Comparison of ENCODE assay signal across 8 mouse cellular contexts in genomic region chr2:157464746-157465126, GRCm38 (mm10). TPM values are rescaled to one million over a fixed set of nuclear protein-coding genes. Genes with fewer than 3 reads are reported as not detected.
DNase-seq lines count a peak whose midpoint lies in the region; ATAC-seq and TF ChIP-seq lines count a peak whose summit lies in the region.

No protein-coding gene starts in this region.

- peaks cover 22% of the 10 kb centered on the region; the same call in 1 of the 2 replicates for H3K36me3 ChIP-seq in ES-E14 (ENCODE audit: control insufficient read depth, insufficient read depth, low read length, poor library complexity, severe bottlenecking)
- H3K36me3 ChIP-seq in embryonic facial prominence, embryonic 13.5 days: peaks cover 82% of the 10 kb centered on the region
- H3K36me3 ChIP-seq in limb, embryonic 10.5 days: peaks cover 76% of the 10 kb centered on the region
- peaks cover 56% of the 10 kb centered on the region for H3K36me3 ChIP-seq in stomach, embryonic 14.5 days (ENCODE audit: control insufficient read depth, insufficient read depth, low read length)

- H3K4me2 ChIP-seq in embryonic facial prominence, embryonic 13.5 days: peak overlapping the region; percentile 35
- peak overlapping the region; percentile 20; the same call in 1 of the 2 replicates for H3K4me2 ChIP-seq in stomach, embryonic 14.5 days (replicated peaks; ENCODE audit: low read depth, low read length)

- H3K9ac ChIP-seq in ES-E14 (ENCODE audit: insufficient read depth, low read depth, low read length, poor library complexity, severe bottlenecking): peak overlapping the region; percentile 66; the same call in 1 of the 2 replicates
- H3K9ac ChIP-seq in embryonic facial prominence, embryonic 13.5 days: peak overlapping the region; percentile 64
- peak overlapping the region; percentile 18; the same call in 1 of the 2 replicates for H3K9ac ChIP-seq in stomach, embryonic 14.5 days (replicated peaks; ENCODE audit: low read depth, low read length)

- H3K4me3 ChIP-seq in ES-E14 (ENCODE audit: insufficient read depth in 1 of 2, low read depth in 1 of 2, low read length in 2 of 2, poor library complexity in 1 of 2, severe bottlenecking in 1 of 2): peak overlapping the region; percentile 22 to 45; a peak in 3 of 4 replicates
- peak overlapping the region; percentile 13 for H3K4me3 ChIP-seq in embryonic facial prominence, embryonic 13.5 days
- H3K4me3 ChIP-seq in limb, embryonic 10.5 days: peak overlapping the region; percentile 39
- H3K4me3 ChIP-seq in stomach, embryonic 14.5 days (ENCODE audit: low read depth, low read length): no peak overlapping the region

- in situ Hi-C loops in ES-E14 (cut with MboI; ENCODE audit: low sequenced_read_pairs in 2 of 2, unreplicated experiment in 2 of 2): loop anchor here (10.0 kb wide), 1 partner anchor 120 kb away; the partner anchor contains the start of gene Ghrh (in 2 of the 2)

- peak overlapping the region; percentile 84 for H3K27ac ChIP-seq in ES-E14 (ENCODE audit: insufficient read depth, low read depth, low read length, poor library complexity, severe bottlenecking)
- H3K27ac ChIP-seq in embryonic facial prominence, embryonic 13.5 days: peak overlapping the region; percentile 96
- H3K27ac ChIP-seq in limb, embryonic 10.5 days: peak overlapping the region; percentile 99
- peak overlapping the region; percentile 97 for H3K27ac ChIP-seq in stomach, embryonic 14.5 days (ENCODE audit: low read length)

- H3K9me3 ChIP-seq in ES-E14 (ENCODE audit: control insufficient read depth, insufficient read depth, low read depth, low read length): no peaks in the 10 kb centered on the region
- no peaks in the 10 kb centered on the region for H3K9me3 ChIP-seq in embryonic facial prominence, embryonic 13.5 days
- H3K9me3 ChIP-seq in limb, embryonic 10.5 days (replicated peaks): no peaks in the 10 kb centered on the region
- H3K9me3 ChIP-seq in stomach, embryonic 14.5 days (ENCODE audit: control insufficient read depth, low read depth, low read length): no peaks in the 10 kb centered on the region

- ATAC-seq in embryonic facial prominence, embryonic 13.5 days (ENCODE audit: insufficient number of reproducible peaks, insufficient read depth, low FRiP score, low TSS enrichment, low read depth): peak; percentile 88
- peak; percentile 92 for ATAC-seq in stomach, embryonic 14.5 days (ENCODE audit: insufficient number of reproducible peaks, insufficient read depth, low FRiP score, low read depth)

- WGBS in embryonic facial prominence, embryonic 13.5 days: 2% methylated on average over 11 of the region's 12 CpGs
- WGBS in limb, embryonic 10.5 days: 0% methylated on average over 12 of the region's 12 CpGs
- under 1% methylated on average over 12 of the region's 12 CpGs for WGBS in stomach, embryonic 14.5 days

- peaks cover 9 to 68% of the 10 kb centered on the region in 2 experiments for H3K4me1 ChIP-seq in ES-E14 (ENCODE audit: control insufficient read depth in 2 of 2, insufficient read depth in 2 of 2, low read length in 2 of 2, poor library complexity in 1 of 2)
- peaks cover 63% of the 10 kb centered on the region for H3K4me1 ChIP-seq in embryonic facial prominence, embryonic 13.5 days
- peaks cover 88% of the 10 kb centered on the region for H3K4me1 ChIP-seq in limb, embryonic 10.5 days
- H3K4me1 ChIP-seq in stomach, embryonic 14.5 days (ENCODE audit: control insufficient read depth, insufficient read depth, low read length): peaks cover 46% of the 10 kb centered on the region

- H3K27me3 ChIP-seq in embryonic facial prominence, embryonic 13.5 days: no peaks in the 10 kb centered on the region
- no peaks in the 10 kb centered on the region for H3K27me3 ChIP-seq in limb, embryonic 10.5 days (ENCODE audit: low read depth, poor library complexity, severe bottlenecking)
- no peaks in the 10 kb centered on the region for H3K27me3 ChIP-seq in stomach, embryonic 14.5 days (ENCODE audit: control insufficient read depth, insufficient read depth, low read length)

- DNase-seq in kidney, postnatal 10 days: peak; percentile 81
- DNase-seq in kidney, adult 9 months: no peak
- peak; percentile 86 for DNase-seq in ES-E14 (ENCODE audit: low read depth, low spot score)
- DNase-seq in limb, embryonic 10.5 days (ENCODE audit: low spot score): peak; percentile 92
- no peak for DNase-seq in adrenal gland, postnatal 25 days
- DNase-seq in spleen, adult 18-20 months: no peak

TF ChIP-seq in ES-E14, 5 proteins besides CTCF, POLR2A, EP300 and RAD21:
- TF ChIP-seq HCFC1 (IDR thresholded peaks at IDR 0.05; ENCODE audit: borderline replicate concordance, insufficient read depth, low read length) (0 out of 2 replicates have a peak, but pooled peaks have one; percentile 13), MAFK (IDR thresholded peaks at IDR 0.05; ENCODE audit: insufficient read depth, low read depth, low read length) (no peak)

RNA-seq across cellular contexts. Expression of gene Src, which starts 46.5 kb away (rescaled TPM):
- 32.5 and 36.7 TPM in 2 replicates for total RNA-seq in ES-E14 (2012; rRNA removed)
- polyA plus RNA-seq in embryonic facial prominence, embryonic 13.5 days (2015; fragmentation: Nextera tagmentation; extraction: Ambion mirVana): 21.5 and 22.1 TPM in 2 replicates
- 21.7 and 26.2 TPM in 2 replicates for polyA plus RNA-seq in limb, embryonic 10.5 days (2016; fragmentation: Nextera tagmentation; extraction: Ambion mirVana)
- 17.1 and 17.2 TPM in 2 replicates for polyA plus RNA-seq in stomach, embryonic 14.5 days (2014; fragmentation: Nextera tagmentation; extraction: Ambion mirVana)
- 18.1 and 19.4 TPM in 2 replicates for total RNA-seq in adrenal gland, postnatal 25 days (2021)

Comparison
In these comparisons a context has a peak if more than half of its experiments do, and no peak if none do; other contexts are left out.
1. DNase-seq: peak in kidney, postnatal 10 days (single experiment), ES-E14 (single experiment) and limb, embryonic 10.5 days (single experiment); none in kidney, adult 9 months (single experiment), adrenal gland, postnatal 25 days (single experiment) and spleen, adult 18-20 months (0 of 2).
2. Peak in every context shown above with its lines, with median percentiles within 50 percentile points of each other: H3K27ac ChIP-seq and H3K9ac ChIP-seq.